In the genomic region with DNA sequence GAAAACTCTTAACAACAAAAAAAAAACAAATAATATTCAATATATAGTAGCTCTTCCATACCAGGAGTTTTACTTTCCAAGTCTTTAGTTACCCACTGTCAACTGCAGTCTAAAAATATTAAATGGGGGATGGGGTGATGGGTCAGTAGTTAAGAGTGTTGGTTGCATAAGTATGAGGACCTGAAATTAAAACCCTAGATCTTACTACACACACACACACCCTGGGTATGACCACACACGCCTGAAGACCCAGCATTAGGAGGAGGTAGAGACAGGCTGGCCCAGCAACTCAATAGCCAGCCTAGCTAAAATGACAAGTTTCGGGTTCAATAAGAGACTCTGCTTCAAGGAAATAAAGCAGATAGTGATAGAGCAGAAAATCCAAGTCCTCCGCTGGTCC, we compare ENCODE assay signal across 16 mouse cellular contexts.
"Had no signal": no experiment of that assay in that cellular context is flagged by ENCODE, and none has a peak within 500 bp of the region (broad histone marks: within the 10 kb centered on the region; RNA-seq: fewer than 3 reads in every experiment).

No protein-coding gene starts in this region.

- H3K27ac ChIP-seq: liver, embryonic 15.5 days; lung, embryonic 15.5 days; midbrain, embryonic 13.5 days; midbrain, embryonic 15.5 days; neural tube, embryonic 12.5 days had no signal

- H3K4me3 ChIP-seq: liver, embryonic 15.5 days; lung, embryonic 15.5 days; megakaryocyte, embryonic 14.5 days; midbrain, embryonic 13.5 days; midbrain, embryonic 15.5 days; neural tube, embryonic 12.5 days had no signal

- DNase-seq: liver, postnatal 0 days; lung, adult 2 months; lung, postnatal 14 days; lung, postnatal 36 days; right cerebral cortex, postnatal 14 days; spleen, adult 18-20 months; thymus, adult 18-20 months; thymus, postnatal 14 days; thymus, postnatal 36 days had no signal

- ATAC-seq: liver, postnatal 0 days; lung, postnatal 0 days; midbrain, embryonic 13.5 days; midbrain, embryonic 15.5 days had no signal
